Mouse (Mus musculus): ENCODE measurements around the gene Asphd2.

GRCm38 (mm10) chr5:112367929-112368328 is 26.7 kb downstream of the Asphd2 start:
- TF ChIP-seq CTCF (IDR thresholded peaks at IDR 0.05; ENCODE audit: low read depth, low read length): no peak
- no peak for TF ChIP-seq POLR2A (IDR thresholded peaks at IDR 0.05; ENCODE audit: insufficient read depth, low read length)
